Mouse (Mus musculus) A20 (cell line): Measurements from ENCODE around the gene Pdgfra.

Source experiments
- DNase-seq: peaks from one replicate; pipeline ENCODE4 v3.0.0-alpha.2; 2011; ENCODE audit warnings: low read depth, low spot score

The Pdgfra gene

DNA sequence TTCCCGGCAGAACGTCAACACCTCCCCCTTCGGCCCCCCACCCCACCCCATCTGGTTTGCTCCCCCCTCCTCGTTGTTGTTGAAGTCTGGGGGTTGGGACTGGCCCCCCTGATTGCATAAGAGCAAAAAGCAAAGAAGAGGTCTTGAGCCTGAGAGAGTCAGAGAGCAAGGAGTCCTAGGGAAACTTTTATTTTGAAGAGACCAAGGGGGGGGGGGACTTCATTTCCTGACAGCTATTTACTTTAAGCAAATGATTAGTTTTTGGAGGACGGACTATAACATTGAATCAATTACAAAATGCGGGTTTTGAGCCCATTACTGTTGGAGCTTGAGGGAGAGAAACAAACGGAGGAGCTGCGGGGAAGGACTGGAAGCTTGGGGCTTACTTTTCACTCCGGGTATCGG is at the start of gene Pdgfra:
Gene Pdgfra (plus strand): TSS at position 272 of the 405 bp plus-strand sequence.
- DNase-seq, result no peak

GRCm38 (mm10) chr5:75106511-75106910 is 45.6 kb upstream of the Pdgfra start:
- DNase-seq, result no peak

DNA sequence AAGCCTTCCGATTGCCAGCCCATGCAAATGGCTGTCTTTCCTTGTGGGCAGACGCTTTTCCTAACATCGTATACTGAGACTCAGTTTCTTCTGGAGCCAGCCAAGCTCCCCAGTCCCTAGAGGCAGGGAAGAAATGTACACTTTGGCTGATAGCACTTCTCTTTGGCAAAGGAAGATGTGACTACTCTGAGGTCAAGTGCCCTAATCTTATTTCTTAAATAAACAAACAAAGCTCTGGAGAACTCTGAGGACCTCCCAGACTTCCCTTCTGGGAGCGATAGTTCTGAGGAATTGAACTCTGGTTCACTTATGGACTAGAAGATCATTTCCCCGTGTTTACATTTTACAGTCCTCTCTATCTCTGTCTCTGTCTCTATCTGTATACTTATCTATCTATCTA is 42.7 kb upstream of the Pdgfra start:
- no peak for DNase-seq

- DNase-seq, result no peak
These were observed 40.3 kb upstream of the Pdgfra start for GRCm38 (mm10) chr5:75111781-75112180.

DNA sequence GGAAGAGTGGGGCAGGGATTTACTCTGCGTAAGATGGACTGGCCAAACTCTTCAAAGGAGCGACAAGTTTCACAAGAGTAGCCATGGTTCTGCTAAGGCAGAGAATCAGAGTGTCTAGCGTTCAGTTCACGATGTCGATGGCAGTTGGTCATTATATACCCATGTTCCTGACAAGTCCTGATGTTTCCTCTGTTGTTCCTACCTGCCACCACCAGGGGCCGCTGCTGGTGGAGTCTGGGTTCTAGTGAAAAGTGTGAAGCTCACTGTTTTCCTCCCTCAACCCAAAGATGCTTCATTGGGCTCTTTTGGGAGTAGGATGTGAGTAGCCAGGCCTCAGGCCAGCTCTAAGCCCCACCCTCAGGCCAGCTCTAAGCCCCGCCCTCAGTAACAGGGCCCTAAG is 33.3 kb upstream of the Pdgfra start:
- DNase-seq, result peak; percentile 59

GRCm38 (mm10) chr5:75121646-75122045 is 30.4 kb upstream of the Pdgfra start:
- DNase-seq, result no peak

- DNase-seq, result no peak
These were observed 17.4 kb upstream of the Pdgfra start for GRCm38 (mm10) chr5:75134681-75135080.

- peak; percentile 68 for DNase-seq
These were observed 9.0 kb upstream of the Pdgfra start for GRCm38 (mm10) chr5:75143092-75143491.

- DNase-seq, result no peak
These were observed 8.3 kb upstream of the Pdgfra start for GRCm38 (mm10) chr5:75143767-75144166.

DNA sequence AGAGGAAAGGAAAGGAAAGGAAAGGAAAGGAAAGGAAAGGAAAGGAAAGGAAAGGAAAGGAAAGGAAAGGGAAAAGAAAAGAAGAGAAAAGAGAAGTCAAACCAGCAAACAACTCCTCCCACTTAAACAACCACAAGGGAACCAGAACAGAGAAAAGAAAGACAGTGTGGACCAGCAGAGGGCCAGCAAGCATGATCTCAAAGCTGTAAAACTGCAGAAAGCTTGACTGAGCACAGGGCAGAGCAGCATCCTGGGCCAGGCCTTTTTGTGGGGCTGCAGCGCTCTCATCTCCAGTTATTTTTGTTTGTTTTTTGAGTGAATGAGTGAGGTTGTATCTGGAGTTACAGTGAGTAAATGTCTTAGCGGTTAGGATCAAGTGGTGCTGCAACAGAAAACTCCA is 6.8 kb upstream of the Pdgfra start:
- no peak for DNase-seq

- no peak for DNase-seq
These were observed 5.6 kb upstream of the Pdgfra start for GRCm38 (mm10) chr5:75146469-75146868.

- no peak for DNase-seq
These were observed 3.6 kb upstream of the Pdgfra start for GRCm38 (mm10) chr5:75148343-75149127.

GRCm38 (mm10) chr5:75149380-75149779 is 2.7 kb upstream of the Pdgfra start:
- no peak for DNase-seq

DNA sequence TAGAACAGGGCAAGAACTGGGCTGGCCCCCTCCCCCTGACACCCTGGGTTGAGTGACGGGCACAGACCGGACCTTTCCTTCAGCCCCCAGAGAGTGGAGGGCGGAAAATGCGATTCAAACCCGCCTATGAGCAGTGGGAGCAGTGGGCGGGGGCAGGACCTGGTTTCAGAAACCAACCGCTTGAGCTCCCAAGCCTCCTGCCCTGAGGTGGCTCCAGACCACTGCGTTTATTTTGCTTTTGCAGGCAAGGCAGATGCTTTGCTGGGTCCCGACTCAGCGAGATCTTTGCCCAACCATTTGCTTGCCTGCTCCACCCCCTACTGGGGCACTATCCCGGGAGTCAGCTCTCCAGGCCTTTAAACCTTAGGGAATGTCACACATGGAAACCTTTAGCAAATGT is 2.2 kb upstream of the Pdgfra start:
- no peak for DNase-seq

DNA sequence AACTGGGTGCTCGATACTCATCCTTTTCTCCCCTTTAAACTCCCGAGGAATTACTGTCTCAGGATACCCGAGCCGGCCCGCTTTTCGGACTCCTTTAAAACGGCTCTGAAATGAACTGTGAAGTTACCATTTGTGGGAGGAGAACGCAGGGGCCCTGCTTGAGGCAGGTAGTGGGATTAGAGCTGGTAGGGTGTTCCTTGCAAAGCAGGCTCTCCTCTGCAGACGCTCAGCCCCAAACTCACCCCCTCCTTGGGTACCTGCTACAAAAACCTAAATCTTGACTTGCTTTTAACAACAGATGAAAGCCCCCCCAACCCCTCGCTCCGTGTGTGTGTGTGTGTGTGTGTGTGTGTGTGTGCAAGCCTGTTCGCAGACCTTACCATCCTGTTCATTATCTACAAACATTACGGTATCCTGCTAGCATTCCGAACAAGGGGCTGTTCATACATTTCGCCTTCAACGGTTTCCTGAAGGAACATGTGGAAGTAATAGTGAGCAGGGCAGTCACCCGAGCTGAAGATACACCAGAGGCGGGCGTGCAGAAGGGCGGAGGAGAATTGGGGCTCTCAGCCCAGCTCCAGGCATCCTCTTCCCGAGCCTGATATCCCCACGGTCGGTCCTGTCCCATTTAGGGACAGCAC is 1.6 kb upstream of the Pdgfra start:
- no peak for DNase-seq

GRCm38 (mm10) chr5:75151146-75151900 is 769 bp upstream of the Pdgfra start:
- no peak for DNase-seq

- DNase-seq, result no peak
These were observed 916 bp downstream of the Pdgfra start for GRCm38 (mm10) chr5:75152791-75153625.

- no peak for DNase-seq
These were observed 1.5 kb downstream of the Pdgfra start for GRCm38 (mm10) chr5:75153626-75153960.

DNA sequence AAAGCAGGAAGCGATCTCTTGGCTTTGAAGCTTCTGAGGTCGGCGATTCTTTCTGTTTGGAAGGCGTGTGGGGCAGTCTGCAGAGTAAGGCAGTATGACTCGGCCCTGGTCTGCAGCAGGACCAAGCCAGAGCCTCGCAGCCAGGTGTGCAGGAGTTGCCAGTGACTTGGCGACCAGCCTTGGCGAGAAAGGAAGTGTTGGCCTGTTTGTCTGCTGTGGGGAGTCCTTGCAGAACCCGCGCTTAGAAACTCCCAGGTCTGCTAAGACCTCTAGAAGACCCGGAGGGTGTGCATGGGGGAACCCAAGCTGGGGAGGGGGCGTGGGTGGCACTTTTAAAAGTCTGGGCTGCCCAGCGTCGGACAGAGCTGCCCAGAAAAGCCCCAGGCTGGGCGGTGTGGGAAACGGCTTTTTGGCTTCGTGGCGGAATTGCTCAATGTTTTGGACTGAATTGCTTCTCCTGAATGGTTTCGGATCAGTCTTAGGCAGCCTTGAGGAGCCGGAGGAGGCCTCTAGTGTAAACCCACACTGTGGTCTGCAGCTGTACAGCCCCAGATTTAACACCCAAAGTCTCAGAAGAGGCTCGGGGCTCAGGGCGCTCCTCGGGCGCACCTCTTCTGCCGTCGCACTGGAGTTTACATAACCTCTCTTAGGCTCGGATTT is 2.0 kb downstream of the Pdgfra start:
- DNase-seq, result no peak

GRCm38 (mm10) chr5:75154621-75155235 is 2.6 kb downstream of the Pdgfra start:
- DNase-seq, result no peak

DNA sequence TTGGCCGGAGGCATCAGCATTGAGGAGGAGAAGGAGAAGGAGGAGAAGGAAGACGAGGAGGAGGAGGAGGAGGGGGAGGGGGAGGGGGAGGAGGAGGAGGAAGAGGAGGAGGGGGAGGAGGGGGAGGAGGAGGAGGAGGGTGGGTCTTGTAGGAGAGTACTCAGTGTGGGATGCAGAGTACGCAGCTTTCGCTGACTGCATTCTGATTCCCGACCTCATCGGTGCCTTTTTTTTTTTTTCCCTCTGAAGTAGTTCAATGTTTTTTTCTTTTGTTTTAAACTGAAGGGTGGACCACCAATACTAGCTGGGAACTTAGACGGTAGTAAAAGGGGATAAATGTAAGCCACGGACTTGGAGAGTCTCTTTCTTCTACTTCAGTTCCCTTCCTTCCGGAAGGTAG is 3.2 kb downstream of the Pdgfra start:
- DNase-seq, result no peak
